Mouse (Mus musculus) spleen, postnatal 4 days (tissue): Measurements from ENCODE around the gene Cwc27.

Experiments
- DNase-seq, 2 experiments: peaks; one replicate each; pipeline ENCODE4 v3.0.0; 2022; ENCODE audit warnings: low spot score in 2 of 2

Cwc27 gene

GRCm38 (mm10) chr13:104816635-104817571 is at the start of gene Cwc27:
Gene Cwc27, minus strand, starts transcription at chr13:104817142.
- DNase-seq = peak; percentile 77 to 91

- no peak for DNase-seq
Measured at GRCm38 (mm10) chr13:104866726-104867125, 49.8 kb upstream of the Cwc27 start.

GRCm38 (mm10) chr13:104863127-104863979 is 46.4 kb upstream of the Cwc27 start, which contains the start of gene Shisal2b:
Gene Shisal2b, minus strand, starts transcription at chr13:104863893.
- peak; percentile 13 to 68 for DNase-seq

- DNase-seq = no peak
Measured at GRCm38 (mm10) chr13:104853645-104854044, 36.7 kb upstream of the Cwc27 start.

- DNase-seq = no peak
Measured at GRCm38 (mm10) chr13:104843295-104844089, 26.6 kb upstream of the Cwc27 start.

- DNase-seq = no peak
Measured at GRCm38 (mm10) chr13:104841937-104842336, 25.0 kb upstream of the Cwc27 start.

- DNase-seq = no peak
Measured at GRCm38 (mm10) chr13:104837628-104838027, 20.7 kb upstream of the Cwc27 start.

GRCm38 (mm10) chr13:104832811-104833210 is 15.9 kb upstream of the Cwc27 start:
- no peak for DNase-seq

- DNase-seq = no peak
Measured at GRCm38 (mm10) chr13:104825470-104825869, 8.5 kb upstream of the Cwc27 start.

GRCm38 (mm10) chr13:104822411-104822838 is 5.5 kb upstream of the Cwc27 start:
- DNase-seq = no peak

- no peak for DNase-seq
Measured at GRCm38 (mm10) chr13:104821908-104822307, 5.0 kb upstream of the Cwc27 start.

GRCm38 (mm10) chr13:104821192-104821591 is 4.2 kb upstream of the Cwc27 start:
- DNase-seq = no peak

- no peak for DNase-seq
Measured at GRCm38 (mm10) chr13:104817696-104818095, 754 bp upstream of the Cwc27 start.

- DNase-seq = no peak
Measured at GRCm38 (mm10) chr13:104816270-104816634, 690 bp downstream of the Cwc27 start.

- no peak for DNase-seq
Measured at GRCm38 (mm10) chr13:104805681-104806080, 11.3 kb downstream of the Cwc27 start.

- DNase-seq = no peak
Measured at GRCm38 (mm10) chr13:104799566-104800182, 17.3 kb downstream of the Cwc27 start.

GRCm38 (mm10) chr13:104799067-104799466 is 17.9 kb downstream of the Cwc27 start:
- DNase-seq = no peak

GRCm38 (mm10) chr13:104794421-104794820 is 22.5 kb downstream of the Cwc27 start:
- DNase-seq = no peak

GRCm38 (mm10) chr13:104792184-104792583 is 24.8 kb downstream of the Cwc27 start, which contains the start of gene Srek1ip1:
Gene Srek1ip1, plus strand, starts transcription at chr13:104792484.
- DNase-seq = no peak

GRCm38 (mm10) chr13:104789663-104790062 is 27.3 kb downstream of the Cwc27 start:
- no peak for DNase-seq

- DNase-seq = no peak
Measured at GRCm38 (mm10) chr13:104787260-104787659, 29.7 kb downstream of the Cwc27 start.
